Comparison of ENCODE assay signal across 15 mouse cellular contexts in genomic region chr15:100566531-100566930, GRCm38 (mm10). TPM values are rescaled to one million over a fixed set of nuclear protein-coding genes. Genes with fewer than 3 reads are reported as not detected.
DNase-seq lines count a peak whose midpoint lies in the region.
"Had no signal": no experiment of that assay in that cellular context is flagged by ENCODE, and none has a peak within 500 bp of the region (broad histone marks: within the 10 kb centered on the region; RNA-seq: fewer than 3 reads in every experiment).

No protein-coding gene starts in this region.

- peak; percentile 47 for DNase-seq in adrenal gland, adult 2 months
- DNase-seq in adrenal gland, postnatal 25 days = no peak
- DNase-seq in adrenal gland, adult 8-10 months = peak; percentile 41
- DNase-seq in adrenal gland, postnatal 10 days = no peak
- peak; percentile 73 for DNase-seq in heart, adult 11 months
- no peak for DNase-seq in heart, postnatal 36 days
- DNase-seq: adrenal gland, postnatal 14 days; B cell, adult 2 months; cerebellum, adult 11 months; cerebellum, adult 11-12 months; cerebellum, adult 18-20 months; cerebellum, adult 2 months; cerebellum, adult 8-10 months; cerebellum, adult 9-10 months; cerebellum, adult 9-11 months had no signal

- intact Hi-C loops in heart, postnatal 36 days (cut with DNase I) = no loop called here

RNA-seq across cellular contexts. Expression of gene Tfcp2, which starts 14.7 kb away (rescaled TPM):
- 10 to 100 TPM; 14.2 to 25.1 TPM for total RNA-seq in adrenal gland, adult 2 months (2021)
- polyA plus RNA-seq in adrenal gland, adult 2 months (2012; rRNA removed) = 24.5 and 24.8 TPM in 2 replicates
- 27.9 and 31.3 TPM in 2 replicates for total RNA-seq in adrenal gland, postnatal 25 days (2021)
- 10 to 100 TPM; 25.6 to 38.0 (median 30.8) TPM for total RNA-seq in adrenal gland, adult 8-10 months (2022)
- total RNA-seq in adrenal gland, postnatal 10 days (2021) = 10 to 100 TPM; 18.1 to 24.6 TPM
- total RNA-seq in heart, postnatal 36 days (2021) = 10 to 100 TPM; 11.9 to 13.4 TPM

RNA-seq across cellular contexts. Expression of gene Pou6f1, which starts 33.3 kb away (rescaled TPM):
- total RNA-seq in adrenal gland, adult 2 months (2021) = 10 to 100 TPM; 14.4 to 18.3 TPM
- 25.1 and 32.5 TPM in 2 replicates for polyA plus RNA-seq in adrenal gland, adult 2 months (2012; rRNA removed)
- 18.3 and 20.5 TPM in 2 replicates for total RNA-seq in adrenal gland, postnatal 25 days (2021)
- total RNA-seq in adrenal gland, adult 8-10 months (2022) = 10 to 100 TPM; 17.1 to 33.5 (median 23.8) TPM
- total RNA-seq in adrenal gland, postnatal 10 days (2021) = 10 to 100 TPM; 22.0 to 29.0 TPM
- 10 to 100 TPM; 10.8 to 13.3 TPM for total RNA-seq in heart, postnatal 36 days (2021)

RNA-seq across cellular contexts. Expression of gene Dazap2, which starts 48.6 kb away (rescaled TPM):
- 100 to 1,000 TPM; 211 to 277 TPM for total RNA-seq in adrenal gland, adult 2 months (2021)
- 887 and 1,091 TPM in 2 replicates for polyA plus RNA-seq in adrenal gland, adult 2 months (2012; rRNA removed)
- 234 and 249 TPM in 2 replicates for total RNA-seq in adrenal gland, postnatal 25 days (2021)
- total RNA-seq in adrenal gland, adult 8-10 months (2022) = 100 to 1,000 TPM; 235 to 259 (median 252) TPM
- 100 to 1,000 TPM; 171 to 182 TPM for total RNA-seq in adrenal gland, postnatal 10 days (2021)
- total RNA-seq in heart, postnatal 36 days (2021) = 100 to 1,000 TPM; 161 to 177 TPM

Comparison
In these comparisons a context has a peak if more than half of its experiments do, and no peak if none do; other contexts are left out.
1. DNase-seq: peak in adrenal gland, adult 2 months (single experiment), adrenal gland, adult 8-10 months (single experiment) and heart, adult 11 months (single experiment); none in adrenal gland, postnatal 25 days (single experiment), adrenal gland, postnatal 10 days (single experiment) and heart, postnatal 36 days (0 of 2).